Mouse (Mus musculus) adipocyte (in vitro differentiated cells): ENCODE data around the gene Slc15a5.
A peak's percentile ranks its signal among the peaks of the same experiment; 100 is the strongest.

Experiments
- DNase-seq: peaks from one replicate; pipeline ENCODE4 v3.0.0-alpha.2; 2016; ENCODE audit warnings: low spot score

The Slc15a5 gene

DNA sequence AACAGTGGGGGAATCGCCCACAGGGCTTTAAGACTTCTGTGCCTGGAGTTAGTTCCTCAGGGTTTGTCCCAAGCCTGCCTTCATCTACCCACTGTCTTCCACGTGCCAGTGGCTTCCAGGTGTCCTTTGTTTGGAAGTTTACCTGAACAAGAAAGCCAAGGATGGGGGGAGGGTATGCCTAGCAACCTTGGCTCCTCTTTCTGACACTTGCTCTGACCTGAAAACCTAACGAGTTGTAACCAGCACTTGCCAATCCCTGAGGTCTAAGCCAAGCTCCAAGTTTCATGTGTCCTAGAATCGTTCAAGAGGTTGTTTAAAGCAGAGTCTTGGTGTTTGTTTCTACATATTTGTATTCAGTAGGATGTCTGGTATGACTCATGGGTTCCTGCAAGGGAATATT lies 116.9 kb downstream of the Slc15a5 start:
- DNase-seq: no peak

DNA sequence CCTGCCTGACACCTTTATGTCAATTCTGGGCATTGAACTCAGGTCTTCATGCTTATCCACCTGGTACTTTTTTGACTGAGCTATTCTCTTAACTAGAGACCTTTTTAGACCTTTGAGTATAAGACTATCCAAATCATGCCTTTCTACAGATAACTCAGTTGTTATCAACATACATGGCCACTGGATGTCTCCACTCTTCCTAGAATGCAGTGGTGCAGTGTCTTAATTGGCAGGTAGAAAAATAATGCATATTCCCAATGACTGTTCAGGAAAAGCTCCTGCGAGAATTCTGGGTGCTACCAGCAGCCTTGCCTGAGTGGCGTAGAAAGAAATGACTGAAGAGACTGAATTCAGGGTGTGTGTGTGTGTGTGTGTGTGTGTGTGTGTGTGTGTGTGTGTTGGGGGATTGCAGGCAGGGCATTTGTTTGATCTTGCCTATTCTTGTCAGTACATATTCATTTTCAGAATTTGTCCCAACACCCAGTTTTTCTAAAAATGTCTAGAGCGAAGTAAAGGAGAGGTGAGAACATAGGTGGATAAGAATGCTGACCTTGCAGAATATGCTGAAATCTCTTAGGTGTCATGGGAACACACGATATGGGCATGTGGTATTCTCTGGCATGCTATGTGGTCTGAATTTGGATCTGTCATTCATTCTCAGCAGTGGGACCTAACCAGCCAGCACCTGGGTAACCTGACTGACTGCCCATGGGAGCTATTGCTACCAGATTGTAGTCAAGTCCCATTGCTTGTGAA lies 119.5 kb downstream of the Slc15a5 start:
- DNase-seq: peak; percentile 26

GRCm38 (mm10) chr6:137957630-137958029 lies 122.1 kb downstream of the Slc15a5 start:
- no peak for DNase-seq

GRCm38 (mm10) chr6:137956783-137957429 lies 122.8 kb downstream of the Slc15a5 start:
- no peak for DNase-seq

GRCm38 (mm10) chr6:137946520-137946919 lies 133.2 kb downstream of the Slc15a5 start:
- no peak for DNase-seq

DNA sequence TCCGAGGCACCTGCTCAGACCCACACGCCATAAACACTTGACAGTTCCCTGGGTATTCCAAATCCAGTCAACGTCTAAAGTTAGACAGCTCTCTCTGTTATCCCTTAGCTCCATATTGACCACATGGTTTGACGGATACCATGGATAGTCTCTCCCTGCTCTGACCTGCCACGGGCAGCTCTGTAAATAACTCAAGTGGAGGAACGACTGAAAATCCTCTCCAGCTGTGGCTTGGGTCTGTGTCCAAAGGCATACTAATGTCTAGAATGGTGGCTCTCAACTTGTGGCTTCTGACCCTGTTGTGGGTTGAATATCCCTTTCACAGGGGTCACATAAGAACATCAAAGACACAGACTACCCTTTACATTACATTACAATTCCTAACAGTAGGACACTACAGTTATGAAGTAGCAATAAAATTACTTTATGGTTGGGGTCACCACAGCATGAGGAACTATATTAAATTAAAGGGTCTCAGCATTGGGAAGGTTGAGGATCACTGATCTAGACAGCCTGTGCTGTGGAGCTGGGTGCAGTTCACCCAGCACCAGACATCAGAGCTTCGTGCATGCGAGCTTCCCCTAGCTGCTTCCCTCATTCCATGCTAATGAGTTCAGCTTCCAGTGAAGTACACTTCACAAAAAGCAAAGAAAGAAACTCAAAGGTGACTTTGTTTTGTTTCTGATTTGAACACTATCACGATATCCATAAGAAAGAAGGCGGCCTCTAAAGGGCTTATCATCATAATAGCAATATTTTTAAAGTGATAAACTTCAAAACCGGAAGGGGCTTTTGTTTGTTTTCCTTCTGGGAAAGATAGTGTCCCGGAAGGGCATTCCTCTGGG lies 139.1 kb downstream of the Slc15a5 start:
- DNase-seq: no peak

GRCm38 (mm10) chr6:137937541-137937940 lies 142.2 kb downstream of the Slc15a5 start:
- no peak for DNase-seq

DNA sequence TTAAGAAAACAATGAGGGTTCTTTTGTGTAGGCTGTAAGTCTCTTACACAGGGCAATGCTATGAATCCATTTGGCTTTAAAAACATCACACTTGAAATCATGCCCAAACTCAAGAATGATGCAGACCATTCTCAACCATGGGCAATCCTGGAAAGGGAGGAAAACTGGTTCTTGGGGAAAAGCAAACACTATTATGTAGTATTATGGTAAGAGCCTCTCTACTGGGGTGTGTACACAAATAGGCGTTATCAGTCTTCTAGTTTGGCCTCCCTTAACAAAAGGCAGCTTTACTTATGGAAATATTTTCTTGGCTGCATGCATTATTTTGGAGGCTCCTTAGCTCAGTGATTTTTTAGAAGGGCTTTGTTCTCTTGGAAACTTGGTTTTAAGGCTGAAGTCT lies 143.4 kb downstream of the Slc15a5 start:
- no peak for DNase-seq

- DNase-seq: no peak
Observed at GRCm38 (mm10) chr6:137935857-137936256, 143.9 kb downstream of the Slc15a5 start.

DNA sequence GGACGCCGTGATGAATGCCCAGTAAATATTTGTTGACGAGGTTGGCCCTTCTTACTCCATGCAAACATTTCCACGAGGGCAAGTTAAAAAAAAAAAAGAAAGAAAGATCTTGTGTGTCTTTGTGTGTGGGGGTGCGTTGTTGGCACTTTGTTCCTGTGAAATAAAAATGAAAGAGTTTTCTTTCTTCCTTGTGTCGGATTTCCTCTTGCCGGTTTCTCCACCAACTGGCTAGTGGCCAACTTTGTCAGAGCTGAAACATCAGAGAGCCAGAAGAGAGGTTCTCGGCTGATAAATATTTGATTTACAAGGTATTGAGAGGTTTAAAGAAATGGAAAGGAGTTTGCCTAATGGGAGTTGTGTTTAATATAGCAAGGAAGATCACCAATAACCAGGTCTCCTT lies 144.4 kb downstream of the Slc15a5 start:
- DNase-seq: no peak

DNA sequence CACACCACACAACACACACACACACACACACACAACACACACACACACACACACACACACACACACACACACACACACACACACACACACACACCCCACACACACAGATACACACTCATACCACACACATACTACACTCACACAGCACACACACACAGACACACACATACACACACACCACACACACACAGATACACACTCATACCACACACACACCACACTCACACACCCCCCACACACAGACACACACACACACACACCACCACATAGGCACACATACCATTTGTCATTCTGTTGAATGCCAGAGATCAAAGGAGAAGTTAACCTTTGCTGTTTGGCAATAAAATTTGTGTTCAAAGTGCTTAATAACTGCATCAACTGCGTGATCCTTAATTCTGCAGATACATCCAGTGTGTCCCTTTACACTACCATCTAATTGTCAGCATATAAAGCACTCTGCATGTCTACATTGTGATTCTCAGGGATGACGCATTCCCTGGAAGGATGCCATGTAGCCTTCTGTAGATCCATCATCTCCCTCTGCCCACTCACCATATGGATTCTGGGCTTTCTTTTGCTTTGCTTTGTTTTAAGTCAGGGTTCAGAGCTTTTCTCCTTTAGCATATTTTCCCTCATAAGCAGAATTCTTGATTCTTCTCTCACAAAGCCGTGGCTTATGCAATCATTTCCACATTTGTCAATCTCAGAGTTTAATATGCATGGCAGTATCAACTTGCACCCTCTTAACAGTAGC lies 145.0 kb downstream of the Slc15a5 start:
- DNase-seq: no peak
